Mouse (Mus musculus) CD4-positive helper T cell, adult 2 months (primary cell): ENCODE measurements around the gene Bud23.

ENCODE experiments used
- DNase-seq: peaks from one replicate; pipeline ENCODE4 v3.0.0-alpha.2; 2012; ENCODE audit warnings: low read depth, missing footprints, low spot score

The Bud23 gene

GRCm38 (mm10) chr5:135023344-135024173 is 41.2 kb downstream of the Bud23 start, which contains the start of gene Stx1a:
Gene Stx1a (plus strand): TSS chr5:135023482.
- peak; percentile 83 for DNase-seq

DNA sequence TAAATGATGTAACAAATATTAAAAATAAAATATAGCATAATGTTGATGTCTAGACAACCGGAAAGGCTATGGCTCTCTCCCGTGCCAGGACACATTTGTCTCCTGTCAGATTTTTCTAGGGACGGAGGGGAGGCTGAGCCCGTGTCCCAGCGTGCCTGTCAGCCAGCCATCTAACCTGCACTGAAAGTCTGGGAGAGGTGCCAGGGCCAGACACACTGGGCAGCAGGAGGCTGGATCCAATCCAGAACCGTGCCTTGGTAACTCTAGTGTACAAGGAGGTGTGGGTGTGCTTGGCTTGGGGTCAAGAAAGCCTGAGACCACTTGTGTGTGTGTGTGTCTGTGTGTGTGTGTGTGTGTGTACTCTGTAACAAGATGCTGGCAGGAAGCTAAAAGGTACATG is 42.9 kb downstream of the Bud23 start:
- no peak for DNase-seq

DNA sequence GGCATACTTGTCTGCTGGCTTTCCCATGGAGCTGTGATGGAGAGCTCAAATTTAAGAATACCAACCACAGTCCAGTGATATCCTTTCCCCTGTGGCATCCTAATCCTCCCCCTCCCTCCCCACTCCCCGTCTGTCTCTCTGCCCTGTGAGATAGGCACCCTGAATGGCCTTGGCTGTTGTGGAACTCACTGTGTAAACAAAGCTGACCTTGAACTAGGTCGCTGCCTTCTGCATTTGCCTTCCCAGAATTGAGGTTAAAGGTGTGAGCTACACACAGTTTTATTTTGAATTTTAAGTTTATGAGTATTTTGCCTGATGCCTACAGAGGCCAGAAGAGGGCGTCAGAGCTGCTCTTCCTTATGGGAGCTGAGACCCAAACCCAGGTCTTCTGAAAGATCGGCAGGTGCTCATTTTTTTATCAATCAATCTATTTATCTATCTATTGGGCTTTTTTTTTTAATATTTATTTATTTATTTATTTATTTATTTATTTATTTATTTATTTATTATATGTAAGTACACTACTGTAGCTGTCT is 48.5 kb downstream of the Bud23 start:
- no peak for DNase-seq

DNA sequence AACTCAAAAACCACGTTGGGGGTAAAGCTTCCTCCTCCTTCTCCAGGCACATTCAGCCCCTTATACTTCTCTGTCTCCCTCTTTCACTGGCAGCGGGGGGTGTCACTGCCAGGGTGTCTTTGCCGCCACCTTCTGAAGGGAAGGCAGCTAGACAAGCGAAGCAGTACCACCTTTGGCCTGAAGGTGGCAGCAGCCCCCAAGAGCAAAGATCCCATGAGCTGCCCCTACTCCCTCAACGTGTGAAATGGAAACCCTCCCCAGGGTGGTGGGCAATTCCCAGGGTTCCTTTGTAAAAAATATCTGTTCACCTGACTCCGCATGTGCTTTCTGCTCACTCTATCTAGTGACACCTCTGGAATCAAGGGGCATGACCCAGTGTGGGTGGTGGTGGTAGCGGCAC is 49.3 kb downstream of the Bud23 start:
- peak; percentile 84 for DNase-seq

DNA sequence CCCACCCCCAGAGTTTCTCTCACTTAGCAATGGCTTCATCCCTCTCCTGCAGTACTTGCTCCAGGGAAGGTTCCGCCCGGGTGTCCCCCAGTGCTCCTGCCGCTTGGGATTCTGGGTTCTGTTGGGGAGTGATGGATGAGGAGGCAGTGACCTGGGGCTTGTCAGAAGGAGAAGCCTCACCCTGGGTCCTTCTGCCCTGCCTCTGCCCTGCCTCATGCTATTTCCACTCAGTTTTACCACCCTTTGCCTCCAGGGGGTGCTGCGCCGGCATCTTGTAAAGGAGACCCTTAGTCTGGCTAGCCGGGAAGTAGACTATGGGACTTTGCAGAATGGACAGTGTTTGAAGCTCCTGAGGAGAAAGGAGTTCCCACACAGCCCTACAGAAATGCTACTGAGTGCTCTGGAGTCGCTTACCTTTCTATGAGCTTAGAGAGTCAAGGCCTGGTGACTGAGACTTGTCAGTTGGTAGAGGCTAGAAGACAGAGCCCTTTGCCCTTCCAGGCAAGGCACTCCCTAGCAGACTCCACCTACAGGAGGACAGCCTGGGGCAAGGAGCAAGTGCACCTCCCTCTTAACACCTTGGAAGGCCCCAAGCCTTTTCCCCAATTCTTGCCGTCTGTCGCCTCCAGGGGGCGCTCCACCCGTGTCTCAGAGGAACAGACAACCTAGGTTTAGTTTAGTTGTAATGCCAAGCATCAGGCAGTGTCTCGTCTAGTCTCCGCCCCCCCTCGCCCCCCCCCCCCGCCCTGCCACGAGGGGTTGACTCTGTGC is 51.9 kb downstream of the Bud23 start:
- DNase-seq = peak; percentile 87

- no peak for DNase-seq
Measured at GRCm38 (mm10) chr5:135011809-135012613, 52.7 kb downstream of the Bud23 start.

DNA sequence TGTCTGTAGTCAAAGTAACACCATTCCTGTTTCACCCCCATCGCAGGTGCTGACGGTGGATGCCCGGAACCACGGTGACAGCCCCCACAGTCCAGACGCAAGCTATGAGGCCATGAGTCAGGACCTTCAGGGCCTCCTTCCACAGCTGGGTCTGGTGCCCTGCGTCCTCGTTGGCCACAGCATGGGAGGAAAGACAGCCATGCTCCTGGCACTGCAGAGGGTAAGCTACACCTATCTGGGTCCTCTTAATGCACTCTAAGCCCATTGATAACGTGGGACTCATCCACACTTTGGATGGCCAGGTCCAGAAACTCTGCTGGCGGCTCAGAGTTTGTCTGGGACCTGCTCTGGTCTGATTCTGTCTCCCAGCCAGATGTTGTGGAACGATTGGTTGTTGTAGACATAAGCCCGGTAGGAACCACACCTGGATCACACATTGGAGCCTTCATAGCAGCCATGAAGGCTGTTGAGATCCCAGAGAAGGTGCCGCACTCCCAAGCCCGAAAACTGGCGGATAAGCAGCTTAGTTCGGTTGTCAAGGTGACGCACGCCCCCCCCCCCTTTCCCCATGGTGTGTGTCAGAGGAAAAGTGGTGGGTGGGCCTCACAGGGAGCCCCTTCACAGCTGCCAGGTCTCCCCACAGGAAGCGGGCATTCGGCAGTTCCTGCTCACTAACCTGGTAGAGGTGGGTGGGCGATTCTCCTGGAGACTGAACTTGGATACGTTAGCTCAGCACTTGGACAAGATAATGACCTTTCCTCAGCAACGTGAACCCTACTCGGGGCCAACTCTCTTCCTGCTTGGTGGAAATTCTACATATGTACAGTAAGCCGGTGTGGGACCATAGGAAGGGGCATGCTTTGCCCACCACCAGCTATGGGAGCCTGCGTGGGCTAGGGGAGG is 53.7 kb downstream of the Bud23 start:
- no peak for DNase-seq

GRCm38 (mm10) chr5:135010320-135010709 is 54.4 kb downstream of the Bud23 start:
- DNase-seq = peak; percentile 33

DNA sequence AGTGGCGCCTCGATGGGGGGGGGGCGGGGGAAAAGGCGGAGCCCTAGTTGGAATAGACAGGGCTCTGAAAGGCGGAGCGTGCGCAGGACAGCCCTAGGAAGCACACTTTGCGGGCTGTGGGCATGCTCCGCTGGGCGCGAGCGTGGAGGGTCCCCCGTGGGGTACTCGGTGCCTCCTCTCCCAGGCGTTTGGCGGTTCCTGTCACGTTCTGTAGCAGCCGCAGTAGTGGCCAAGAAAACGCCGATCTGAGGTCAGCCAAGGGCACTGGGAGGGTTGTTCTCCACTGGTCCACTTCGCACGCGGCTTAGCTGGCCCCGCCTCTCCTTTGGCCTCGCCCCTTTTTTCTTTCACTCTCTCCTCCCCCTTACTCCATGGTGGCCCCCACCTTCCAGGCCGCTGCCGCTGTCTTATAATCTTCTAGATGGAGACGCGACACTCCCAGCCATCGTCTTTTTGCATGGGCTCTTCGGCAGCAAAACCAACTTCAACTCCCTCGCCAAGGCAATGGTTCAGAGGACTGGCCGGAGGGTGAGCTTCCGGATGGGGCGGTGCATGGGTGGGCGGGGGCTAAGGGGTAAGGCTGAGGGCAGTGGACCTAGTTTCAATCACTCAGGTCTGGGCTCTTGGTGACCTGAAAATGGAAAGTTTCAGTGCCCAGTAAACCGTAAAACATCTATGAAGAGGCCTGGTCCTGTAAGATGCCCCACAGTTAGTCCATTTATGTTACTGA is 55.0 kb downstream of the Bud23 start:
- peak; percentile 94 for DNase-seq

DNA sequence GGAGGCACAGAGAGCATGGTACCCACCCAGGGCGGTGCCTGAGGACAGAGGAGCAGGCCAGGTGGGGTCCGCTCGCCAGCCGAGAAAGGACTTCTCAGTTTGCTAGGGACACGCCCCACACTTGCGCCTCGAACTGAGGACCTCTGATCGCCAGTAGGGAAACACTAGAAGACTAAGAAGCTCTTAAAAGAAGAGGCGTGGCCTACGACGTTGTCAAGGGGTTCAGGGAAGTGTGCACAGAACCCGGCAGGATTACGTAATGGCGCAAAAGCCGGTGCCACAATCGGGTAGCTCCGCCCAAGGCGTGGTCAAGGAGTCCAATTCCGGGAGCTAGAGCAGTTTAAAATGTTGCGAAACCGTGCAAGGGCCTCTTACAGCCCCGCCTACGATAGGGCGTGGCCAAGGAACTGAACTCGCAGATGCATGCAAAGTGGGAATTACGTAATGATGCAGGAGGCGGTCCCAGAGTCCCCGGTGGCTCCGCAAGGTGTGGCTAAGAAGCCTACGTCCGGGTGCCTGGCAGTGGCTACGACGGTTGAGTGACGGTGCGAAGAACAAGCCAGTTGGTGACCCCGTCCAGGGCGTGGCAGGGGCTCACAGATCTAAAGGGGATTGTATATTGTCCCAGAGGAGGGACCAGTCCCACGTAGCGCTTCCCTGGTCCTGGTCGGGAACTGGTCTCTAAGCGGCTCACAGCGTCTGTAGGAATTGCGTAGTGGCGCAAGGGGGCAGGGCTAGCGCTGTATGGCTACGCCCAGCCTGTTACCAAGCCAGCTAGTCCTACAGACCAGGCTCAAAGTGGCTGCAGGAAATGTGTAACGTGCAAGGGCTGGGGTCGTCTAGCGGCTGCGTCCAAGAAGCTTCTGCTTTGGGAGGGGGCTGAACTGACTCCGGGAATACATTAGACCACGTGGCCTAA is 55.8 kb downstream of the Bud23 start, which contains the start of gene Abhd11:
TSS of gene Abhd11 (plus strand) at position 482 of the 919 bp plus-strand sequence.
- DNase-seq = peak; percentile 100

DNA sequence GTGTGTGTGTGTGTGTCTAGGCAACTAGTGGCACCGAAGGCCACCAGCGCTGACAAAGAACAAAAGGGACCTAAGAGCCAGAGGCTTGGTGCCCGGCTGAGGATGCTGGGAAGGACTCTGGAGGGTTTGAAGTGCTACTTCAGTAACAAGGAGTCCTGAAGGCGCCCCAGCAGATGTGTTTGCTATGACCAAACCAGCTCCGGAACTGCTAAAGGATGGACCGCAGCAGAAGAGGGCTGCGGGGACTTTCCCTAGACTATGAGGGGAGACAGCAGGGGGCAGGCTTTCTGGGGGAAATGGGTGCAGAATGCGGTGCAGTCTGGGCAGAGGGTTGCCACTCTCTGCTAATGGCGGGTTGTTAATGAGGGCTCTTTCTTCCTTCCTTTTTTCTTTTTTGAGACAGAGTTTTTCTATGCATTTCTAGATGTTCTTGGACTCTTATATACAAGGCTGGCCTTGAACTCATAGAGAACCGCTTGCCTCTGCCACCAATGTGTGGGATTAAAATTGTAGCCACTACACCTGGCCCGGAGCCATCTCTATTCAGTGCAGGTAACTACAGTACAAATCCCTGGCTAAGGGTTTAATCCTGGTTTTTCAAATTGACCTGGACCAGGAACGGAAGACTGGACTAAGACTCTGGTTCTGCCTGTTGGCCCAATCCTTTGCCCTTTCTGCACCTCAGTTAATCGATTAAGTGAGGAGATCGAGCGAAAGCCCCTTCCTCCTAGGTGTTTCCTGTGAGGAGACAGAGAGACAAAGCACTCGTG is 56.8 kb downstream of the Bud23 start:
- peak; percentile 40 for DNase-seq
